Mouse (Mus musculus): ENCODE results near the gene Adgrg5. TPM values are rescaled to one million over a fixed set of nuclear protein-coding genes. Genes with fewer than 3 reads are reported as not detected.
A peak's percentile ranks its signal among the peaks of the same experiment; 100 is the strongest.

Adgrg5 gene
- polyA plus RNA-seq, 1 experiment from 2014 or later = 0.65 TPM

GRCm38 (mm10) chr8:94986676-94987075 lies 63.2 kb downstream of the Adgrg5 start:
- Histone ChIP-seq H3K4me3 (replicated peaks) (no peak overlapping the region), H3K9me3 (no peaks in the 10 kb centered on the region), H3K27ac (no peak overlapping the region), H3K36me3 (no peaks in the 10 kb centered on the region; the same call in 1 of the 2 replicates), H3K27me3 (replicated peaks) (0 out of 2 replicates have a peak, but pooled peaks cover 4% of the 10 kb centered on the region), H3K9ac (no peak overlapping the region), H3K4me1 (peaks cover 37% of the 10 kb centered on the region), H3K4me2 (no peak overlapping the region)
- no peak for ATAC-seq (ENCODE audit: insufficient read depth, low FRiP score, low read depth)
- WGBS = 48% methylated on average over 5 of the region's 5 CpGs

GRCm38 (mm10) chr8:94987553-94987952 lies 64.1 kb downstream of the Adgrg5 start:
- Histone ChIP-seq H3K4me3 (replicated peaks) (no peak overlapping the region), H3K36me3 (no peaks in the 10 kb centered on the region; the same call in 1 of the 2 replicates), H3K27ac (no peak overlapping the region), H3K27me3 (replicated peaks) (0 out of 2 replicates have a peak, but pooled peaks cover 4% of the 10 kb centered on the region), H3K9me3 (no peaks in the 10 kb centered on the region), H3K4me2 (no peak overlapping the region), H3K4me1 (peaks cover 46% of the 10 kb centered on the region), H3K9ac (no peak overlapping the region)
- WGBS = 73% methylated on average over 7 of the region's 7 CpGs
- ATAC-seq (ENCODE audit: insufficient read depth, low FRiP score, low read depth) = no peak

GRCm38 (mm10) chr8:94988619-94989018 lies 65.1 kb downstream of the Adgrg5 start:
- no peak for ATAC-seq (ENCODE audit: insufficient read depth, low FRiP score, low read depth)
- 0 out of 2 replicates have a peak, but pooled peaks cover 4% of the 10 kb centered on the region for H3K27me3 ChIP-seq (replicated peaks)
- H3K9me3 ChIP-seq = no peaks in the 10 kb centered on the region
- no peak overlapping the region for H3K9ac ChIP-seq
- H3K4me2 ChIP-seq = no peak overlapping the region
- H3K27ac ChIP-seq = no peak overlapping the region
- no peaks in the 10 kb centered on the region; the same call in 1 of the 2 replicates for H3K36me3 ChIP-seq
- H3K4me1 ChIP-seq = peaks cover 51% of the 10 kb centered on the region
- WGBS = 72% methylated on average over 6 of the region's 6 CpGs
- no peak overlapping the region for H3K4me3 ChIP-seq (replicated peaks)

- Histone ChIP-seq H3K9ac (no peak overlapping the region), H3K4me2 (no peak overlapping the region), H3K9me3 (no peaks in the 10 kb centered on the region), H3K4me1 (peaks cover 51% of the 10 kb centered on the region), H3K36me3 (no peaks in the 10 kb centered on the region; the same call in 1 of the 2 replicates), H3K4me3 (replicated peaks) (no peak overlapping the region), H3K27me3 (replicated peaks) (0 out of 2 replicates have a peak, but pooled peaks cover 4% of the 10 kb centered on the region), H3K27ac (no peak overlapping the region)
- 87% methylated on average over 4 of the region's 4 CpGs for WGBS
- ATAC-seq (ENCODE audit: insufficient read depth, low FRiP score, low read depth) = no peak
Observed at GRCm38 (mm10) chr8:94989711-94990110, 66.2 kb downstream of the Adgrg5 start.

GRCm38 (mm10) chr8:94990598-94991453 lies 67.3 kb downstream of the Adgrg5 start:
- H3K4me2 ChIP-seq = no peak overlapping the region

GRCm38 (mm10) chr8:94991454-94991994 lies 68.0 kb downstream of the Adgrg5 start:
- Histone ChIP-seq H3K9me3 (no peaks in the 10 kb centered on the region), H3K27ac (0 out of 2 replicates have a peak overlapping the region, but pooled peaks have one; percentile 61), H3K4me1 (peaks cover 57% of the 10 kb centered on the region), H3K4me3 (replicated peaks) (no peak overlapping the region), H3K27me3 (replicated peaks) (0 out of 2 replicates have a peak, but pooled peaks cover 3% of the 10 kb centered on the region), H3K4me2 (no peak overlapping the region), H3K36me3 (no peaks in the 10 kb centered on the region), H3K9ac (no peak overlapping the region)
- no peak for ATAC-seq (ENCODE audit: insufficient read depth, low FRiP score, low read depth)
- WGBS = 72% methylated on average over 9 of the region's 9 CpGs

More at GRCm38 (mm10) chr8:94990598-94991453, 67.3 kb downstream of the Adgrg5 start:
- WGBS = 42% methylated on average over 11 of the region's 11 CpGs
- H3K27me3 ChIP-seq (replicated peaks) = 0 out of 2 replicates have a peak, but pooled peaks cover 4% of the 10 kb centered on the region
- no peak overlapping the region for H3K9ac ChIP-seq
- no peaks in the 10 kb centered on the region; the same call in 1 of the 2 replicates for H3K36me3 ChIP-seq
- H3K4me3 ChIP-seq (replicated peaks) = no peak overlapping the region
- H3K9me3 ChIP-seq = no peaks in the 10 kb centered on the region
- peaks cover 55% of the 10 kb centered on the region for H3K4me1 ChIP-seq
- H3K27ac ChIP-seq = no peak overlapping the region
- no peak for ATAC-seq (ENCODE audit: insufficient read depth, low FRiP score, low read depth)

- no peaks in the 10 kb centered on the region for H3K27me3 ChIP-seq (replicated peaks)
- no peak overlapping the region for H3K9ac ChIP-seq
- H3K9me3 ChIP-seq = no peaks in the 10 kb centered on the region
- 84% methylated on average over 4 of the region's 4 CpGs for WGBS
- H3K4me1 ChIP-seq = peaks cover 56% of the 10 kb centered on the region
- no peak overlapping the region for H3K4me3 ChIP-seq (replicated peaks)
- H3K4me2 ChIP-seq = no peak overlapping the region
- H3K27ac ChIP-seq = 0 out of 2 replicates have a peak overlapping the region, but pooled peaks have one; percentile 61
- ATAC-seq (ENCODE audit: insufficient read depth, low FRiP score, low read depth) = no peak
- no peaks in the 10 kb centered on the region for H3K36me3 ChIP-seq
Observed at GRCm38 (mm10) chr8:94992010-94992409, 68.5 kb downstream of the Adgrg5 start.

GRCm38 (mm10) chr8:94992534-94992933 lies 69.0 kb downstream of the Adgrg5 start:
- H3K4me1 ChIP-seq = peaks cover 57% of the 10 kb centered on the region
- 66% methylated on average over 5 of the region's 5 CpGs for WGBS
- no peak overlapping the region for H3K4me3 ChIP-seq (replicated peaks)
- no peaks in the 10 kb centered on the region for H3K9me3 ChIP-seq
- no peak overlapping the region for H3K4me2 ChIP-seq
- no peak for ATAC-seq (ENCODE audit: insufficient read depth, low FRiP score, low read depth)
- peak overlapping the region; percentile 61 for H3K27ac ChIP-seq
- H3K27me3 ChIP-seq (replicated peaks) = no peaks in the 10 kb centered on the region
- no peak overlapping the region for H3K9ac ChIP-seq
- no peaks in the 10 kb centered on the region for H3K36me3 ChIP-seq

Other genes with a start within 250 kb of the Adgrg5 start
- 71.7 and 79.4 TPM in 2 replicates for gene Pllp, start 227.4 kb upstream of the Adgrg5 start, polyA plus RNA-seq (2015; fragmentation: Nextera tagmentation; extraction: Ambion mirVana)
- gene Ccl22, start 178.1 kb upstream of the Adgrg5 start, polyA plus RNA-seq (2015; fragmentation: Nextera tagmentation; extraction: Ambion mirVana) = not detected in 2 replicates
- gene Cx3cl1, start 151.7 kb upstream of the Adgrg5 start, polyA plus RNA-seq (2015; fragmentation: Nextera tagmentation; extraction: Ambion mirVana) = 10.1 and 14.3 TPM in 2 replicates
- gene Ccl17, start 113.2 kb upstream of the Adgrg5 start, polyA plus RNA-seq (2015; fragmentation: Nextera tagmentation; extraction: Ambion mirVana) = 0.39 TPM in 1 of 2 replicates, not detected in the other
- gene Coq9, start 85.4 kb upstream of the Adgrg5 start, polyA plus RNA-seq (2015; fragmentation: Nextera tagmentation; extraction: Ambion mirVana) = 75.8 and 84.2 TPM in 2 replicates
- 89.4 and 91.5 TPM in 2 replicates for gene Ciapin1, start 85.3 kb upstream of the Adgrg5 start, polyA plus RNA-seq (2015; fragmentation: Nextera tagmentation; extraction: Ambion mirVana)
- gene Polr2c, start 66.2 kb upstream of the Adgrg5 start, polyA plus RNA-seq (2015; fragmentation: Nextera tagmentation; extraction: Ambion mirVana) = 133 and 134 TPM in 2 replicates
- 26.9 and 29.8 TPM in 2 replicates for gene Dok4, start 47.4 kb upstream of the Adgrg5 start, polyA plus RNA-seq (2015; fragmentation: Nextera tagmentation; extraction: Ambion mirVana)
- gene Ccdc102a, start 5.6 kb upstream of the Adgrg5 start, polyA plus RNA-seq (2015; fragmentation: Nextera tagmentation; extraction: Ambion mirVana) = 25.8 and 26.5 TPM in 2 replicates
- 42.7 and 47.9 TPM in 2 replicates for gene Adgrg1, start 51.1 kb downstream of the Adgrg5 start, polyA plus RNA-seq (2015; fragmentation: Nextera tagmentation; extraction: Ambion mirVana)
- gene Adgrg3, start 94.0 kb downstream of the Adgrg5 start, polyA plus RNA-seq (2015; fragmentation: Nextera tagmentation; extraction: Ambion mirVana) = 3.1 and 3.6 TPM in 2 replicates
- gene Drc7, start 131.4 kb downstream of the Adgrg5 start, polyA plus RNA-seq (2015; fragmentation: Nextera tagmentation; extraction: Ambion mirVana) = 0.08 TPM in 1 of 2 replicates, not detected in the other
- gene Katnb1, start 157.5 kb downstream of the Adgrg5 start, polyA plus RNA-seq (2015; fragmentation: Nextera tagmentation; extraction: Ambion mirVana) = 15.1 and 19.7 TPM in 2 replicates